Mouse (Mus musculus) embryo, embryonic 11 days (tissue): ENCODE data around the gene Rreb1.
"Not testable (repeated sequence)": the region's sequence is repeated elsewhere in the genome, so short reads cannot be mapped to it uniquely, and the experiment has no call there.

Experiments
- DNase-seq: peaks from one replicate; pipeline ENCODE4 v3.0.0-alpha.2; 2015

Rreb1 gene

DNA sequence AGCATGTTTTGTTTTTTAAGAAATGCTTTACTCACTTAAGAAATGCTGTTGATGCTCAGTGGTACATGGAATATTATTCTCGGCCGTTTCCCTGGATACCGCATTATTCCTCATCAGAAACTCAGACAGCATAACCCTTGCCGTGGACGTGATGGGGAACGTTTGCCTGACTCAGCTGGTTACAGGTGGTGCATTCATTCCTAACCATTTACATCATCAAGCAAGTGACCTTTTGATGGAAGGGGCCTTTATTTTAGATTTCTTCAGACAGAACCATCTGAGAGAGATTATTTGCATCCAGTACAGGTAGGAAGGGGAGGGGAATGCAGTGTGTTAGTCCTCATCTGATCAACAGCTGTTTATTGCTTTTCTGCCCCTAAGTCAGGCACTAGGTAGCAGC, 50.7 kb downstream of the Rreb1 start:
- no peak for DNase-seq

GRCm38 (mm10) chr13:37830256-37830655, 52.1 kb downstream of the Rreb1 start:
- no peak for DNase-seq

DNA sequence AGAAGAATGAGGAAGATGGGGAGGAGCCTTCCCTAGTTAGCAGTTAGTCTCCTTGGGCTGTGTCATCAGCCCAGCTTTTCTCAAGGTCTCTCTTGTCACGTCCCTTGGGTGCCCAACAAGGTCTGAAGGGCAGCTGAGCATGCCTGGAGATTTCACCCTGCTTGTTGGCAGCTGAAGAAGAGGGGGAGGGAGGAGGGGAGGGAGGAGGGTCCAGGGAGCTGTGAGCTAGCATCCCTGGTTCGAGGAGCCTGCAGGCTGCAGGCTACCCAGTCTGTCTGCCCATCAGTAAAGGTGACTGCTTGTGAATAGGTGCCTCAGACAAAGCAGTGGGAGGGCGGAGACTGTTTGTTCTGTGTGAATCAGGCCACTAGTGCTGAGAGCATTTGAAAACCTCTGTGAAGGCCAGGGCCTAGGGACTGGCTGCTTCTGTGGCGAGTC, 52.7 kb downstream of the Rreb1 start:
- no peak for DNase-seq

- DNase-seq, result no peak
Observed at GRCm38 (mm10) chr13:37832481-37832880, 54.3 kb downstream of the Rreb1 start.

GRCm38 (mm10) chr13:37833500-37833899, 55.3 kb downstream of the Rreb1 start:
- DNase-seq, result no peak

DNA sequence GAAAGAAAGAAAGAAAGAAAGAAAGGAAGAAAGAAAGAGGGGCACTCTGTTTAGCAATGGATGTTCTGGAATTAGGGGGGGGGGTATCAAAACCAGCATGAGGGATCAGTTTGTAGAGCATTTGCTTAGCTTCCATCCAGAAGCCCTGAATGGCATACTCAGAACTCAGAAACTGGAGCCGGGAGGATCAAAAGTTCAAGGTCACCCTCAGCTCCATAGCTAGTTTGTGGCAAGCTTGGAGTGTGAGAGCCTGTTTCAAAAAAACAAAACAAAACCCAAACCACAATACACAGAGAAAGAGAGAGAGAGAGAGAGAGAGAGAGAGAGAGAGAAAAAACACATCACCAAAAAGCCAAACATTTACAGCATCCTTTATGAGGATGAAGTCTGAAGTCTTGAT, 57.1 kb downstream of the Rreb1 start:
- DNase-seq, result no peak

- DNase-seq, result not testable (repeated sequence)
Observed at GRCm38 (mm10) chr13:37835811-37836210, 57.6 kb downstream of the Rreb1 start.

GRCm38 (mm10) chr13:37837372-37837771, 59.2 kb downstream of the Rreb1 start:
- DNase-seq, result no peak

- DNase-seq, result no peak
Observed at GRCm38 (mm10) chr13:37838260-37839183, 60.3 kb downstream of the Rreb1 start.

DNA sequence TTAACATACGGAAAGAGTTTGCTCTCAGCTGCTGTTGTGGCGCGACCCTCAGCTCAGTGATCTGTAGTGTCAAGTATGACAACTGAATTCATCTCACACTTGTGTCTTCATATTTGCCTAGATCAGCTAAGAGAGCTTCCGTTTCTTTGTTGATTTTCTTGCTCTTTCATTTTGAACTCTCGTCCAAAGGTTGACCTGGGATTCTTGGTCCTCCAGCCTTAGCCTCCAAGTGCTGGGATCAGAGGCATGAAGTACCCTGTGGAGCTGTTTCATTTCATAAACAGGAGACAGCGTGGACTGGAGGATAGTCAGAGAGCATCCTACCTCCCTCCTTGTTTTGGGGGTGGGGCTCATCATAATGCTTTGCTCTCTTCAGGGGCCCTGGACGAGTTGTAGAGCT, 65.0 kb downstream of the Rreb1 start:
- DNase-seq, result no peak

DNA sequence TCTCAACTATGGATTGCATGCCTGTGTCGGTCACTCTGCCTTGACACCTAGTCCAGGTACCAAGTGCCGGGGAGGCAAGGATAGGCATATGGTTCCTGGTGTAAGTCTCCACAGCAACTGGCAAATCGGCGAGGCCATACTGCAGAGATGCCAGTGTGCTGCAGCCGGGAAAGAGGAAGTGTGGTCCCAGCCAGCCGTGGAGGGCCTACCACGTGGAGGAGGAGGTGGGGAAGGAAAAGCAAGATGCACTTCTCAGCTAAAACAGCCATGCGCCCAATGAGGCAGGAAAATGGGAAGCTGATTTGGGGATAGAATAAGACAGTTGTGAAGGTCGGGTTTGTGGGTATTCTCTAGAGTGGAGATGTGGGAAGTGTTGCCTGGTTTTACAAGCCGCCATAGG, 65.6 kb downstream of the Rreb1 start:
- DNase-seq, result no peak

GRCm38 (mm10) chr13:37845156-37845555, 67.0 kb downstream of the Rreb1 start:
- DNase-seq, result no peak

DNA sequence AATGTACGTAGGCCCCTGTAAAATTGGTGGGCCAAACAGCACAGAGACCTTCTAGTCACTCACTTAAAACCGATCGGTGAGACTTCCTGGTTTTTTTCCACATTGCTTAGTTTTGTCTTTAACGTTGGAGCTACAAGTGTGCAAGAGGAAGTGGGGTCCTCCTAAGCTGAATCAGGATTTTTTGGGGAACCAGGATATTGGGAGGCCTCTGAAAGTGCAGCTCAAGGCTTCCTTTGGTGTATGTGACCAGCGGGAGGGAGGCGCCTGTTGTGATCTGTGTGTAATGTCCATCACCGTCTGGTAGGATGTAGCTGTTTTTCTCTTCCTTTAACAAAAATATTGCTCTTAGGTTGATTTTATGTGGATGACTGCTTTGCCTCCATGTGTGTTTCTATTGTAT, 67.4 kb downstream of the Rreb1 start:
- no peak for DNase-seq

- DNase-seq, result no peak
Observed at GRCm38 (mm10) chr13:37846507-37846906, 68.3 kb downstream of the Rreb1 start.

- DNase-seq, result no peak
Observed at GRCm38 (mm10) chr13:37846962-37847570, 68.9 kb downstream of the Rreb1 start.

DNA sequence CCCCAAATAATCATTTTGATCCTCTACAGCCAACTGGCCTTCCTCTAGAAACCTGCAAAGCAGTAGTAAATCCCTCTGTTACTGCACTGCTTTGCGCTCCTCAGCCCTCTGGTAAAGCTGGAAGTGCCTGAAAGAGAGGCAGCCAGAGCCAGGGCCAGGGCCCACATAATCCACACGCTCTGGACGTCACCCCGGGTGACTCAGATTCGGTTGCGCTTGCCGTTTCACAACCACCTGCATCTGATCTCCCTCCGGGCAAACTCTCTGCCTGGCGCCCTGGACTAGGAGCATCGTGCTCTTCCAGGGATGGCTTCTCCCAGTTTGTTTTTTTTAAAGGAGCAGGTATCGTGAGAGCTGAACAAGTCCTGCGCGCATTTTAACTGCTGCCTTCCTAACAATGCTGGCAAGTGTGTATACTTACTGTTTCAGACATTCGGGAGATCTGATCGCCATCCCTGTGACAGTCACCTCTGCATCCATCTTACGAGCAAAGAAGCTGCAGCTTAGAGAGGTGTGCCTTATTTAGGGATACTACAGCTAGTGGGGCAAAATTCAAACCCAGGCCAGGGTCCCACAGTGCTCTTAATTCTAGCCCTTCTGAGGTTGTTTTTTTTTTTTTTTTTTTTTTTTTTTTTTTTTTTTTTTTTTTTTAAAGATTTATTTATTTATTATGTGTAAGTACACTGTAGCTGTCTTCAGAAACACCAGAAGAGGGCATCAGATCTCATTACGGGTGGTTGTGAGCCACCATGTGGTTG, 69.6 kb downstream of the Rreb1 start:
- DNase-seq, result no peak

GRCm38 (mm10) chr13:37848438-37848837, 70.2 kb downstream of the Rreb1 start:
- DNase-seq, result no peak

GRCm38 (mm10) chr13:37851617-37852016, 73.4 kb downstream of the Rreb1 start:
- DNase-seq, result no peak

DNA sequence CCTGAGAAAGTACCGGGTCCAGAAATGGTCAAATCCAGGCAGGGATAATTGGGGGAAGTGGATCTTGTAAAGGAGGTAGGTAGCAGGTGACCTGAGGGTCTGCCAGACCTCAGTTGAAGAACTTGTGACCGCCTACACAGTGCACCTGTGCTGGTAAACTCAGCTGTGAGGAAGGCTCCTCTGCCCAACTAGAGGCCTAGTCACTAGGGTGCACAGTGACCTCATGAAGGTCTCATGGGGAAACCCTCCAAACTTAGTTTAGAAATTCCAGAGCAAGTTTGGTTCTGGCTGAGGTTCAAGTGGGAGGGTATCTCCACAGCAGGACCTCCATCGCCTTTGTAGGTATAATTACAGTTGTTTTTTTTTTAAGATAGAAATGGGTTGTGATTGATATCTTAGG, 74.7 kb downstream of the Rreb1 start:
- no peak for DNase-seq

DNA sequence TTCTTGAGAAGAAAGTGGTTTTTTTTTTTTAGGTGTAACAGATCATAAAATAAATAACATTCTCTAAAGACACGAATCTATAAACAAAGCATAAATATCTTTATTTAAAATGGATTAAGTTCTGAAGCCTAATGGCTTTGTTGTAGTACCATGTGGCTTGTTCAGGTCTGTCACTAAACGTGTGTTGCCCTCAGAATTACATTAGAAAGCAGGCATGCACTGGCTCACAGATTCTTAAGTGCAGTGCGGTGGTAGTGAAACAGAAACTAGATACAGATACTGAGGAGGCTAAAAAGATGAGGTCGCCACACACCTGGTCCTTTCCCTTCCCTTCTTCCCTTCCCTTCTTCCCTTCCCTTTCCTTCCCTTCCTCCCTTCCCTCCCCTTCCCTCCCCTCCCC, 75.2 kb downstream of the Rreb1 start:
- DNase-seq, result no peak

- DNase-seq, result peak; percentile 72
Observed at GRCm38 (mm10) chr13:37854031-37854431, 75.8 kb downstream of the Rreb1 start.

- DNase-seq, result peak; percentile 37
Observed at GRCm38 (mm10) chr13:37854455-37855220, 76.4 kb downstream of the Rreb1 start.
